Mouse (Mus musculus): ENCODE results near the gene Epb41l2.

Gene Epb41l2

GRCm38 (mm10) chr10:25438299-25438680 lies 78.7 kb downstream of the Epb41l2 start:
- DNase-seq = no peak

GRCm38 (mm10) chr10:25439163-25439562 lies 79.6 kb downstream of the Epb41l2 start:
- no peak for DNase-seq

- DNase-seq = no peak
These were observed 80.3 kb downstream of the Epb41l2 start for GRCm38 (mm10) chr10:25439856-25440255.

- DNase-seq = no peak
These were observed 81.8 kb downstream of the Epb41l2 start for GRCm38 (mm10) chr10:25441405-25441804.

GRCm38 (mm10) chr10:25443626-25444025 lies 84.0 kb downstream of the Epb41l2 start:
- no peak for DNase-seq

- DNase-seq = no peak
These were observed 84.7 kb downstream of the Epb41l2 start for GRCm38 (mm10) chr10:25444198-25444783.

GRCm38 (mm10) chr10:25446953-25447525 lies 87.4 kb downstream of the Epb41l2 start:
- DNase-seq = no peak

GRCm38 (mm10) chr10:25448676-25449075 lies 89.1 kb downstream of the Epb41l2 start:
- no peak for DNase-seq

GRCm38 (mm10) chr10:25449312-25450020 lies 89.9 kb downstream of the Epb41l2 start:
- DNase-seq = peak; percentile 34 to 51

- DNase-seq = no peak
These were observed 93.6 kb downstream of the Epb41l2 start for GRCm38 (mm10) chr10:25453150-25453549.

- DNase-seq = no peak
These were observed 94.2 kb downstream of the Epb41l2 start for GRCm38 (mm10) chr10:25453772-25454171.

GRCm38 (mm10) chr10:25457118-25457517 lies 97.5 kb downstream of the Epb41l2 start:
- no peak for DNase-seq

- no peak for DNase-seq
These were observed 98.4 kb downstream of the Epb41l2 start for GRCm38 (mm10) chr10:25457996-25458395.

- no peak for DNase-seq
These were observed 102.2 kb downstream of the Epb41l2 start for GRCm38 (mm10) chr10:25461832-25462231.

GRCm38 (mm10) chr10:25462669-25463068 lies 103.1 kb downstream of the Epb41l2 start:
- no peak for DNase-seq

- DNase-seq = no peak
These were observed 106.9 kb downstream of the Epb41l2 start for GRCm38 (mm10) chr10:25466493-25466892.

- no peak for DNase-seq
These were observed 112.3 kb downstream of the Epb41l2 start for GRCm38 (mm10) chr10:25471944-25472343.

- DNase-seq = no peak
These were observed 120.1 kb downstream of the Epb41l2 start for GRCm38 (mm10) chr10:25479716-25480115.

GRCm38 (mm10) chr10:25482791-25483190 lies 123.2 kb downstream of the Epb41l2 start:
- DNase-seq = no peak

- DNase-seq = peak; percentile 61 to 89
These were observed 128.9 kb downstream of the Epb41l2 start for GRCm38 (mm10) chr10:25488456-25488855.

GRCm38 (mm10) chr10:25499323-25500071 lies 139.9 kb downstream of the Epb41l2 start:
- peak in 1 of 2 experiments; percentile 28 for DNase-seq

GRCm38 (mm10) chr10:25503250-25503649 lies 143.7 kb downstream of the Epb41l2 start:
- DNase-seq = no peak

- no peak for DNase-seq
These were observed 154.2 kb downstream of the Epb41l2 start for GRCm38 (mm10) chr10:25513821-25514220.
